Mouse (Mus musculus) bone marrow, adult 2 months (tissue): ENCODE results near the gene Lypd6b. TPM values are rescaled to one million over a fixed set of nuclear protein-coding genes. Genes with fewer than 3 reads are reported as not detected.

Experiments used
- H3K27ac ChIP-seq: fragments of 200-500 bp; 2 replicates; pipeline ENCODE4 v1.5.1; 2012; ENCODE audit warnings: low read depth, mild to moderate bottlenecking, control low read depth, inconsistent platforms, low read length; ENCODE audit not compliant: control insufficient read depth, poor library complexity, insufficient read depth
- H3K4me1 ChIP-seq: fragments of 200-500 bp; 2 replicates; pipeline ENCODE4 v1.6.1; 2011; ENCODE audit warnings: low read length; ENCODE audit not compliant: control insufficient read depth, insufficient read depth
- H3K4me3 ChIP-seq: fragments of 200-500 bp; replicated peaks from 2 replicates; pipeline ENCODE3; 2011; ENCODE audit warnings: mild to moderate bottlenecking, low read depth, low read length, control low read depth; ENCODE audit not compliant: control insufficient read depth
- CTCF ChIP-seq: fragments of 200-500 bp; IDR thresholded peaks from 2 replicates; pipeline ENCODE4 v1.5.1; 2011; ENCODE audit warnings: low read length, control low read depth; ENCODE audit not compliant: control insufficient read depth, insufficient read depth
- POLR2A ChIP-seq: fragments of 200-500 bp; IDR thresholded peaks from 2 replicates; pipeline ENCODE4 v1.6.1; 2011; ENCODE audit warnings: low read depth, mild to moderate bottlenecking, control low read depth, low read length, borderline replicate concordance; ENCODE audit not compliant: control insufficient read depth
- WGBS: fragments of 180-500 bp; shearing (Covaris S2); methylation state at CpG from one replicate; pipeline ENCODE4 v1.1.7; 2018; 5-methylcytosine and 5-hydroxymethylcytosine counted together
- polyA plus RNA-seq: library from polyadenylated mRNA; stranded (reverse); fragments of >200 nt; gene quantifications from 2 replicates; pipeline ENCODE4 v1.2.4, GENCODE M21; 2011; ENCODE audit warnings: low replicate concordance; ENCODE audit not compliant: missing spikeins, insufficient read depth, insufficient read length

Lypd6b gene
- polyA plus RNA-seq, 1 experiment: not detected

GRCm38 (mm10) chr2:49929931-49930330, 142.4 kb downstream of the Lypd6b start:
- Histone ChIP-seq H3K4me3 (no peak overlapping the region), H3K4me1 (no peaks in the 10 kb centered on the region), H3K27ac (no peak overlapping the region)
- TF ChIP-seq POLR2A: no peak
- no peak for TF ChIP-seq CTCF
- 86% methylated on average over 3 of the region's 3 CpGs for WGBS

- Histone ChIP-seq H3K27ac (no peak overlapping the region), H3K4me1 (no peaks in the 10 kb centered on the region), H3K4me3 (no peak overlapping the region)
- WGBS: 83% methylated on average over 13 of the region's 13 CpGs
- TF ChIP-seq CTCF: no peak
- no peak for TF ChIP-seq POLR2A
Measured at GRCm38 (mm10) chr2:49937621-49938020, 150.1 kb downstream of the Lypd6b start.

GRCm38 (mm10) chr2:49938246-49938645, 150.8 kb downstream of the Lypd6b start:
- TF ChIP-seq CTCF (no peak), POLR2A (no peak)
- WGBS: 81% methylated on average over 8 of the region's 8 CpGs
- H3K4me1 ChIP-seq: no peaks in the 10 kb centered on the region
- no peak overlapping the region for H3K4me3 ChIP-seq
- no peak overlapping the region for H3K27ac ChIP-seq

- Histone ChIP-seq H3K27ac (no peak overlapping the region), H3K4me3 (no peak overlapping the region), H3K4me1 (no peaks in the 10 kb centered on the region)
- TF ChIP-seq POLR2A (no peak), CTCF (no peak)
- WGBS: 84% methylated on average over 6 of the region's 6 CpGs
Measured at GRCm38 (mm10) chr2:49940372-49940771, 152.9 kb downstream of the Lypd6b start.

GRCm38 (mm10) chr2:49942100-49942499, 154.6 kb downstream of the Lypd6b start:
- Histone ChIP-seq H3K4me3 (no peak overlapping the region), H3K4me1 (no peaks in the 10 kb centered on the region), H3K27ac (no peak overlapping the region)
- 54% methylated on average over 5 of the region's 5 CpGs for WGBS
- no peak for TF ChIP-seq CTCF
- no peak for TF ChIP-seq POLR2A

- H3K4me3 ChIP-seq: no peak overlapping the region
- H3K27ac ChIP-seq: no peak overlapping the region
- no peak for TF ChIP-seq POLR2A
- no peak for TF ChIP-seq CTCF
- WGBS: 44% methylated on average over 4 of the region's 4 CpGs
- peaks cover 1% of the 10 kb centered on the region; the same call in 1 of the 2 replicates for H3K4me1 ChIP-seq
Measured at GRCm38 (mm10) chr2:49951681-49952080, 164.2 kb downstream of the Lypd6b start.

- Histone ChIP-seq H3K4me3 (no peak overlapping the region), H3K27ac (no peak overlapping the region), H3K4me1 (peaks cover 1% of the 10 kb centered on the region; the same call in 1 of the 2 replicates)
- WGBS: 62% methylated on average over 6 of the region's 6 CpGs
- TF ChIP-seq CTCF (no peak), POLR2A (no peak)
Measured at GRCm38 (mm10) chr2:49952632-49953293, 165.3 kb downstream of the Lypd6b start.

GRCm38 (mm10) chr2:49957449-49957848, 170.0 kb downstream of the Lypd6b start:
- Histone ChIP-seq H3K4me3 (no peak overlapping the region), H3K27ac (no peak overlapping the region), H3K4me1 (no peaks in the 10 kb centered on the region; the same call in 1 of the 2 replicates)
- TF ChIP-seq CTCF: no peak
- TF ChIP-seq POLR2A: no peak
- 84% methylated on average over 2 of the region's 2 CpGs for WGBS
